8 mouse cellular contexts compared by ENCODE assay signal in genomic region chr2:181212389-181213020, GRCm38 (mm10). TPM values are rescaled to one million over a fixed set of nuclear protein-coding genes. Genes with fewer than 3 reads are reported as not detected.
A peak's percentile ranks its signal among the peaks of the same experiment; 100 is the strongest.
DNase-seq lines count a peak whose midpoint lies in the region; ATAC-seq and TF ChIP-seq lines count a peak whose summit lies in the region.

No protein-coding gene starts in this region.

- H3K27me3 ChIP-seq in heart, adult 2 months (ENCODE audit: control insufficient read depth, insufficient read depth, low read length): peaks cover 3% of the 10 kb centered on the region; the same call in 1 of the 2 replicates
- peaks cover 81% of the 10 kb centered on the region for H3K27me3 ChIP-seq in liver, embryonic 12.5 days (replicated peaks)
- H3K27me3 ChIP-seq in neural tube, embryonic 15.5 days (replicated peaks): peaks cover 36% of the 10 kb centered on the region

- no peaks in the 10 kb centered on the region for H3K79me2 ChIP-seq in heart, adult 2 months (replicated peaks; ENCODE audit: control insufficient read depth, insufficient read depth, low read length)

- H3K36me3 ChIP-seq in heart, adult 2 months (ENCODE audit: control insufficient read depth, insufficient read depth, low read length): no peaks in the 10 kb centered on the region
- H3K36me3 ChIP-seq in liver, embryonic 12.5 days: no peaks in the 10 kb centered on the region
- no peaks in the 10 kb centered on the region for H3K36me3 ChIP-seq in neural tube, embryonic 15.5 days

- peak overlapping the region; percentile 51 for H3K4me3 ChIP-seq in heart, adult 2 months
- H3K4me3 ChIP-seq in liver, embryonic 12.5 days: peak overlapping the region; percentile 40
- peak overlapping the region; percentile 29 for H3K4me3 ChIP-seq in neural tube, embryonic 15.5 days (replicated peaks)

- peak overlapping the region; percentile 65 for H3K4me2 ChIP-seq in liver, embryonic 12.5 days
- H3K4me2 ChIP-seq in neural tube, embryonic 15.5 days: peak overlapping the region; percentile 55

- TF ChIP-seq CTCF in heart, adult 2 months (IDR thresholded peaks at IDR 0.05): no peak

- intact Hi-C loops in heart, adult 2 months (cut with DNase I): no loop called here

- TF ChIP-seq EP300 in heart, adult 2 months (IDR thresholded peaks at IDR 0.05; ENCODE audit: insufficient read depth, low read depth, low read length): no peak

- no peak for TF ChIP-seq POLR2A in heart, adult 2 months (IDR thresholded peaks at IDR 0.05; ENCODE audit: insufficient read depth, low read depth, low read length)

- peak overlapping the region; percentile 50 for H3K9ac ChIP-seq in heart, adult 2 months (ENCODE audit: low read depth, low read length)
- no peak overlapping the region for H3K9ac ChIP-seq in liver, embryonic 12.5 days
- H3K9ac ChIP-seq in neural tube, embryonic 15.5 days (replicated peaks): no peak overlapping the region

- 3% methylated on average over 34 of the region's 34 CpGs for whole genome bisulfite sequencing in heart, adult 2 months
- WGBS in liver, embryonic 12.5 days (ENCODE audit: insufficient replicate concordance): 5% methylated on average over 34 of the region's 34 CpGs
- 2% methylated on average over 34 of the region's 34 CpGs for WGBS in neural tube, embryonic 15.5 days

- H3K9me3 ChIP-seq in liver, embryonic 12.5 days (replicated peaks): no peaks in the 10 kb centered on the region
- no peaks in the 10 kb centered on the region for H3K9me3 ChIP-seq in neural tube, embryonic 15.5 days (replicated peaks)

- H3K4me1 ChIP-seq in heart, adult 2 months (ENCODE audit: control insufficient read depth, insufficient read depth, low read length): no peaks in the 10 kb centered on the region
- H3K4me1 ChIP-seq in liver, embryonic 12.5 days: peaks cover 28% of the 10 kb centered on the region
- peaks cover 12% of the 10 kb centered on the region for H3K4me1 ChIP-seq in neural tube, embryonic 15.5 days

- no peak for DNase-seq in heart, adult 2 months
- no peak for DNase-seq in heart, adult 8-10 months (ENCODE audit: low spot score)
- DNase-seq in ZHBTc4 (ENCODE audit: low read depth, low spot score): peak; percentile 33
- DNase-seq in gastrocnemius, adult 18-20 months (ENCODE audit: low spot score): no peak

- H3K27ac ChIP-seq in heart, adult 2 months: peak overlapping the region; percentile 32
- no peak overlapping the region for H3K27ac ChIP-seq in liver, embryonic 12.5 days
- H3K27ac ChIP-seq in neural tube, embryonic 15.5 days (replicated peaks): no peak overlapping the region

- peak; percentile 39 for ATAC-seq in granulocyte monocyte progenitor cell, adult 5-6 weeks (replicated peaks; ENCODE audit: poor library complexity, severe bottlenecking)
- no peak for ATAC-seq in liver, embryonic 12.5 days
- ATAC-seq in neural tube, embryonic 15.5 days (ENCODE audit: low FRiP score): no peak
- no peak for ATAC-seq in frontal cortex, adult (ENCODE audit: low TSS enrichment)

RNA-seq across cellular contexts. Expression of gene Srms, which starts 0.5 kb away (rescaled TPM):
- total RNA-seq in heart, adult 2 months (2021): under 1 TPM; 0.44 to 0.59 TPM
- polyA plus RNA-seq in heart, adult 2 months (2012; rRNA removed): 0.59 and 1.3 TPM in 2 replicates
- under 1 TPM; 0.30 to 0.46 (median 0.38) TPM for total RNA-seq in heart, adult 8-10 months (2022)
- not detected in 2 replicates for total RNA-seq in granulocyte monocyte progenitor cell, adult 5-6 weeks (2014; fragmentation: Nextera tagmentation)
- total RNA-seq in granulocyte monocyte progenitor cell, adult 5-6 weeks (2017): not detected in 2 replicates
- 0.07 and 0.29 TPM in 2 replicates for polyA plus RNA-seq in liver, embryonic 12.5 days (2016; fragmentation: Nextera tagmentation; extraction: Ambion mirVana)
- 0.17 and 0.36 TPM in 2 replicates for polyA plus RNA-seq in neural tube, embryonic 15.5 days (2015; fragmentation: Nextera tagmentation; extraction: Ambion mirVana)
- total RNA-seq in gastrocnemius, adult 18-20 months (2021): under 1 TPM; 0.19 to 0.21 TPM

RNA-seq across cellular contexts. Expression of gene Fndc11, which starts 7.3 kb away (rescaled TPM):
- not detected for total RNA-seq in heart, adult 2 months (2021)
- polyA plus RNA-seq in heart, adult 2 months (2012; rRNA removed): 0.29 and 0.43 TPM in 2 replicates
- total RNA-seq in heart, adult 8-10 months (2022): not detected
- total RNA-seq in granulocyte monocyte progenitor cell, adult 5-6 weeks (2014; fragmentation: Nextera tagmentation): not detected in 2 replicates
- total RNA-seq in granulocyte monocyte progenitor cell, adult 5-6 weeks (2017): not detected in 2 replicates
- 0.11 and 0.26 TPM in 2 replicates for polyA plus RNA-seq in liver, embryonic 12.5 days (2016; fragmentation: Nextera tagmentation; extraction: Ambion mirVana)
- polyA plus RNA-seq in neural tube, embryonic 15.5 days (2015; fragmentation: Nextera tagmentation; extraction: Ambion mirVana): 0.20 and 0.22 TPM in 2 replicates
- not detected for total RNA-seq in gastrocnemius, adult 18-20 months (2021)

RNA-seq across cellular contexts. Expression of gene Ptk6, which starts 9.9 kb away (rescaled TPM):
- total RNA-seq in heart, adult 2 months (2021): under 1 TPM in 1 of 2 experiments, not detected in 1; 0.07 TPM
- polyA plus RNA-seq in heart, adult 2 months (2012; rRNA removed): 0.03 TPM in 1 of 2 replicates, not detected in the other
- not detected for total RNA-seq in heart, adult 8-10 months (2022)
- not detected in 2 replicates for total RNA-seq in granulocyte monocyte progenitor cell, adult 5-6 weeks (2014; fragmentation: Nextera tagmentation)
- total RNA-seq in granulocyte monocyte progenitor cell, adult 5-6 weeks (2017): not detected in 2 replicates
- 0.04 TPM in 1 of 2 replicates, not detected in the other for polyA plus RNA-seq in liver, embryonic 12.5 days (2016; fragmentation: Nextera tagmentation; extraction: Ambion mirVana)
- 0.05 TPM in 1 of 2 replicates, not detected in the other for polyA plus RNA-seq in neural tube, embryonic 15.5 days (2015; fragmentation: Nextera tagmentation; extraction: Ambion mirVana)
- not detected for total RNA-seq in gastrocnemius, adult 18-20 months (2021)

RNA-seq across cellular contexts. Expression of gene Ppdpf, which starts 25.5 kb away (rescaled TPM):
- total RNA-seq in heart, adult 2 months (2021): 10 to 100 TPM; 47.5 to 57.7 TPM
- 81.2 and 82.4 TPM in 2 replicates for polyA plus RNA-seq in heart, adult 2 months (2012; rRNA removed)
- total RNA-seq in heart, adult 8-10 months (2022): 10 to 100 TPM; 45.3 to 54.3 (median 52.4) TPM
- total RNA-seq in granulocyte monocyte progenitor cell, adult 5-6 weeks (2014; fragmentation: Nextera tagmentation): 82.3 and 90.4 TPM in 2 replicates
- 70.3 and 77.7 TPM in 2 replicates for total RNA-seq in granulocyte monocyte progenitor cell, adult 5-6 weeks (2017)
- 114 and 115 TPM in 2 replicates for polyA plus RNA-seq in liver, embryonic 12.5 days (2016; fragmentation: Nextera tagmentation; extraction: Ambion mirVana)
- polyA plus RNA-seq in neural tube, embryonic 15.5 days (2015; fragmentation: Nextera tagmentation; extraction: Ambion mirVana): 361 and 401 TPM in 2 replicates
- 10 to 100 TPM; 41.7 to 44.5 TPM for total RNA-seq in gastrocnemius, adult 18-20 months (2021)

RNA-seq across cellular contexts. Expression of gene Helz2, which starts 29.3 kb away (rescaled TPM):
- total RNA-seq in heart, adult 2 months (2021): 10 to 100 TPM in 1 of 2 experiments, 1 to 10 TPM in 1; 9.2 to 11.2 TPM
- 14.1 and 19.4 TPM in 2 replicates for polyA plus RNA-seq in heart, adult 2 months (2012; rRNA removed)
- 1 to 10 TPM; 7.9 to 9.5 (median 9.0) TPM for total RNA-seq in heart, adult 8-10 months (2022)
- total RNA-seq in granulocyte monocyte progenitor cell, adult 5-6 weeks (2014; fragmentation: Nextera tagmentation): 5.6 and 6.1 TPM in 2 replicates
- 3.0 and 6.0 TPM in 2 replicates for total RNA-seq in granulocyte monocyte progenitor cell, adult 5-6 weeks (2017)
- 1.7 and 1.8 TPM in 2 replicates for polyA plus RNA-seq in liver, embryonic 12.5 days (2016; fragmentation: Nextera tagmentation; extraction: Ambion mirVana)
- polyA plus RNA-seq in neural tube, embryonic 15.5 days (2015; fragmentation: Nextera tagmentation; extraction: Ambion mirVana): 0.37 and 0.91 TPM in 2 replicates
- total RNA-seq in gastrocnemius, adult 18-20 months (2021): 1 to 10 TPM; 2.6 to 3.1 TPM
